Mouse (Mus musculus) E14TG2a.4 (cell line): ENCODE data around the gene Mpig6b.

Experiments
- H3K27me3 ChIP-seq: 2 replicates; pipeline ENCODE4 v1.6.1; 2014; ENCODE audit warnings: low read length, control low read depth; ENCODE audit not compliant: insufficient read depth
- H3K36me3 ChIP-seq: 2 replicates; pipeline ENCODE4 v1.6.1; 2014; ENCODE audit warnings: low read length, control low read depth; ENCODE audit not compliant: insufficient read depth
- H3K4me1 ChIP-seq: replicated peaks from 2 replicates; pipeline ENCODE4 v1.6.1; 2014; ENCODE audit warnings: low read depth, low read length, control low read depth
- H3K4me3 ChIP-seq: replicated peaks from 2 replicates; pipeline ENCODE4 v1.5.1; 2014; ENCODE audit warnings: mild to moderate bottlenecking, low read length
- H3K9me3 ChIP-seq: 2 replicates; pipeline ENCODE4 v1.6.1; 2014; ENCODE audit warnings: low read length, control low read depth
- CTCF ChIP-seq: conservative IDR thresholded peaks from 2 replicates; pipeline ENCODE4 v1.5.1; 2014; ENCODE audit warnings: low read length
- NANOG ChIP-seq: IDR thresholded peaks from 2 replicates; pipeline ENCODE4 v1.6.1; 2014; ENCODE audit warnings: borderline replicate concordance, low read length, mixed read lengths
- POU5F1 ChIP-seq: IDR thresholded peaks from 2 replicates; pipeline ENCODE4 v1.6.1; 2014; ENCODE audit warnings: low read length, borderline replicate concordance

Mpig6b gene

GRCm38 (mm10) chr17:35015296-35015695, 50.7 kb downstream of the Mpig6b start:
- Histone ChIP-seq H3K27me3 (0 out of 2 replicates have a peak, but pooled peaks cover 5% of the 10 kb centered on the region), H3K36me3 (peaks cover 76% of the 10 kb centered on the region), H3K9me3 (no peaks in the 10 kb centered on the region), H3K4me1 (peaks cover 94% of the 10 kb centered on the region), H3K4me3 (peak overlapping the region; percentile 61)
- TF ChIP-seq NANOG (no peak), CTCF (no peak), POU5F1 (no peak)

- Histone ChIP-seq H3K9me3 (no peaks in the 10 kb centered on the region), H3K36me3 (peaks cover 97% of the 10 kb centered on the region), H3K4me1 (peaks cover 84% of the 10 kb centered on the region), H3K27me3 (no peaks in the 10 kb centered on the region), H3K4me3 (no peak overlapping the region)
- TF ChIP-seq POU5F1 = no peak
- no peak for TF ChIP-seq CTCF
- no peak for TF ChIP-seq NANOG
Measured at GRCm38 (mm10) chr17:35013221-35013620, 52.8 kb downstream of the Mpig6b start.
